Mouse (Mus musculus) G1E (cell line): Measurements from ENCODE around the gene Chst10.

Experiments
- CTCF ChIP-seq: IDR thresholded peaks from 2 replicates; pipeline ENCODE4 v1.5.1; 2012; ENCODE audit warnings: low read depth, low read length, inconsistent platforms, mixed read lengths
- GATA1 ChIP-seq: IDR thresholded peaks from 2 replicates; pipeline ENCODE4 v1.6.1; 2012; ENCODE audit warnings: borderline replicate concordance, low read length, inconsistent platforms, mixed read lengths

GRCm38 (mm10) chr1:38876671-38877382, 21.1 kb downstream of the Chst10 start:
- TF ChIP-seq CTCF (no peak), GATA1 (no peak)
